ENCODE assay signal across 1 mouse cellular context in genomic region chr13:99344599-99345575, GRCm38 (mm10).
TF ChIP-seq lines count a peak whose summit lies in the region.

Gene Ptcd2 (minus strand): TSS chr13:99344705.
Gene Mrps27 (plus strand): TSS chr13:99344786.

TF ChIP-seq in myocyte, 11 proteins besides CTCF, POLR2A, EP300 and RAD21 (continued from another document):
- TF ChIP-seq MYOD1 (IDR thresholded peaks at IDR 0.05; ENCODE audit: control insufficient read depth in 1 of 3, insufficient read length in 2 of 3, low read depth in 2 of 3): no peak
